Mouse (Mus musculus) heart, adult 2 months (tissue): ENCODE measurements around the gene Pla2g4c.

ENCODE experiments used
- CTCF ChIP-seq: fragments of 200-600 bp; IDR thresholded peaks from 2 replicates; pipeline ENCODE4 v1.8.1; 2022; ENCODE audit warnings: antibody characterized with exemption, mild to moderate bottlenecking, moderate library complexity
- POLR2A ChIP-seq: fragments of 200-500 bp; IDR thresholded peaks from 2 replicates; pipeline ENCODE4 v1.6.1; 2011; ENCODE audit warnings: mild to moderate bottlenecking, low read depth, low read length, control low read depth; ENCODE audit not compliant: insufficient read depth

DNA sequence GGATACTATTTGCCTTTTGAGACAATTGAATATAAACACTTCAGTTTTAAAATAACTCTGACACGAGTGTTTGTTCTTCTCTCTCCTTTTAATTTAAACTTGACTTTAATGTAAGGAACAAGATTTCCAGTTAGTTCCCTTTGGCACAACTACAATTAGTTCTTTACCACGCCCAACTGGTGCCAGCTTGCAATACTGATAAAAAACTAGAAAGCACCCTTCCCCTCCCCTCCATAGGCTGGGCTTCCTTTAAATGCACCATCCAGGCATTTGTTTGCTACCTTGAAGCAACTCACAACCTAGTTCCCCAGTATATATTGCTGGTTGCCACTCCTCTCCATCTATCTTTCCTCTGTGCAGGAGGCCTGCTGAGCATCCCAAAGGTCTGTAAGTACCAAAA, at the start of gene Pla2g4c:
- no peak for TF ChIP-seq CTCF
- no peak for TF ChIP-seq POLR2A
